Mouse (Mus musculus) CH12.LX (cell line): ENCODE data around the gene Rgs7.

Experiments
- BHLHE40 ChIP-seq: IDR thresholded peaks from 2 replicates; pipeline ENCODE4 v1.6.1; 2011; ENCODE audit warnings: mild to moderate bottlenecking, low read depth, low read length, improper control_type of control experiment
- CHD2 ChIP-seq: IDR thresholded peaks from 2 replicates; pipeline ENCODE4 v1.6.1; 2011; ENCODE audit warnings: low read length, improper control_type of control experiment
- CTCF ChIP-seq, 2 experiments: IDR thresholded peaks in 1 of 2; conservative IDR thresholded peaks in 1 of 2; 2 replicates each; pipeline ENCODE4 v1.5.1; 2011 to 2012; ENCODE audit warnings: low read depth in 2 of 2, low read length in 2 of 2, improper control_type of control experiment in 1 of 2, inconsistent platforms in 1 of 2, mild to moderate bottlenecking in 1 of 2, moderate library complexity in 1 of 2
- ELF1 ChIP-seq: IDR thresholded peaks from 2 replicates; pipeline ENCODE4 v1.6.1; 2014; ENCODE audit warnings: low read depth, mild to moderate bottlenecking, inconsistent platforms, low read length, improper control_type of control experiment
- KAT2A ChIP-seq: IDR thresholded peaks from 2 replicates; pipeline ENCODE4 v1.6.1; 2012; ENCODE audit warnings: low read length, improper control_type of control experiment, inconsistent platforms; ENCODE audit not compliant: insufficient replicate concordance
- MAFK ChIP-seq: IDR thresholded peaks from 2 replicates; pipeline ENCODE4 v1.6.1; 2011; ENCODE audit warnings: low read length, improper control_type of control experiment; ENCODE audit not compliant: insufficient replicate concordance
- MAX ChIP-seq: IDR thresholded peaks from 2 replicates; pipeline ENCODE4 v1.6.1; 2011; ENCODE audit warnings: low read length, improper control_type of control experiment
- MAZ ChIP-seq: IDR thresholded peaks from 2 replicates; pipeline ENCODE4 v1.6.1; 2012; ENCODE audit warnings: low read depth, mild to moderate bottlenecking, inconsistent platforms, low read length, improper control_type of control experiment, moderate library complexity
- POLR2A ChIP-seq: IDR thresholded peaks from 2 replicates; pipeline ENCODE4 v1.6.1; 2011; ENCODE audit warnings: low read depth, mild to moderate bottlenecking, improper control_type of control experiment, low read length
- SIN3A ChIP-seq: IDR thresholded peaks from 2 replicates; pipeline ENCODE4 v1.6.1; 2012; ENCODE audit warnings: low read length, improper control_type of control experiment, inconsistent platforms
- ZC3H11A ChIP-seq: IDR thresholded peaks from 2 replicates; pipeline ENCODE4 v1.6.1; 2012; ENCODE audit warnings: low read depth, mild to moderate bottlenecking, inconsistent platforms, low read length, improper control_type of control experiment

DNA sequence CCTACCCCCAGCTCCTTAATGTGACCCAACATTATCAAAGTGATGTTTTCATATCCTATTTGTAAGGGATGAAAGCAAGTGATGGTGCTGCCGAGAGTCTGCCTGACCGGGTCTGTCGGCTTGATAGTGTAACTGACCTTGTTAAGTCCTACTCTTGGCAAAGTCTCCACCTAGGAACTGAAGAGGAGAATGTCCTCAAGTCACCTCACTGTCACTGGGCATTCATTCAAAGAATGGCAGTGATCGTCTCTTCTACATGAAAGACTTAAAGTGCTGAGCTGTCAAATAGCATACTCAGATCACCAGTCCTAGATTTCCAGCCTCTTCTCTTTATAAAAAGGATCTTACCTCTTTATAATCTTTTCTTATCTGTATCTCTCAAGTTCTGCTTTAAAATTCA lies 293.4 kb downstream of the Rgs7 start:
- TF ChIP-seq CTCF (conservative IDR thresholded peaks at IDR 0.05 in 1 of 2, IDR thresholded peaks at IDR 0.05 in 1 of 2; ENCODE audit: low read depth in 2 of 2, low read length in 2 of 2) (no peak), ZC3H11A (no peak), KAT2A (no peak), SIN3A (no peak), ELF1 (no peak), MAZ (no peak), POLR2A (no peak), BHLHE40 (no peak), CHD2 (no peak), MAFK (no peak), MAX (no peak)
